Mouse (Mus musculus) midbrain, postnatal 0 days (tissue): Measurements from ENCODE around the gene Fam20a. TPM values are rescaled to one million over a fixed set of nuclear protein-coding genes. Genes with fewer than 3 reads are reported as not detected.

Experiments
- ATAC-seq: fragments of 200-750 bp; cut with Nextera tagmentation; 2 replicates; pipeline ENCODE4 v1.8.0; 2017; ENCODE audit warnings: moderate number of reproducible peaks, mild to moderate bottlenecking, moderate TSS enrichment, moderate library complexity; ENCODE audit not compliant: low FRiP score
- DNase-seq: peaks from one replicate; pipeline ENCODE4 v3.0.0-alpha.2; 2015; ENCODE audit warnings: low spot score
- H3K27ac ChIP-seq: fragments of 300-500 bp; sonication (generic); 2 replicates; pipeline ENCODE4 v1.5.1; 2014; ENCODE audit warnings: low read depth, mild to moderate bottlenecking, low read length, mixed read lengths
- H3K27me3 ChIP-seq: fragments of 300-500 bp; sonication (generic); 2 replicates; pipeline ENCODE4 v1.6.1; 2014; ENCODE audit warnings: low read length, control low read depth, mixed read lengths; ENCODE audit not compliant: insufficient read depth
- H3K36me3 ChIP-seq: fragments of 300-500 bp; sonication (generic); 2 replicates; pipeline ENCODE4 v1.6.1; 2014; ENCODE audit warnings: low read length, control low read depth, mixed read lengths; ENCODE audit not compliant: insufficient read depth
- H3K4me1 ChIP-seq: fragments of 300-500 bp; sonication (generic); 2 replicates; pipeline ENCODE4 v1.6.1; 2014; ENCODE audit warnings: mild to moderate bottlenecking, control low read depth, antibody characterized with exemption, low read length, mixed read lengths; ENCODE audit not compliant: insufficient read depth
- H3K4me2 ChIP-seq: fragments of 300-500 bp; sonication (generic); 2 replicates; pipeline ENCODE4 v1.6.1; 2014; ENCODE audit warnings: low read depth, mild to moderate bottlenecking, low read length, mixed read lengths; ENCODE audit not compliant: poor library complexity, severe bottlenecking
- H3K4me3 ChIP-seq: fragments of 300-500 bp; sonication (generic); 2 replicates; pipeline ENCODE4 v1.5.1; 2014; ENCODE audit warnings: low read depth, mild to moderate bottlenecking, low read length, moderate library complexity
- H3K9ac ChIP-seq: fragments of 300-500 bp; sonication (generic); replicated peaks from 2 replicates; pipeline ENCODE4 v1.6.1; 2014; ENCODE audit warnings: mild to moderate bottlenecking, low read length, moderate library complexity, mixed read lengths; ENCODE audit not compliant: poor library complexity, severe bottlenecking
- H3K9me3 ChIP-seq: fragments of 300-500 bp; sonication (generic); 2 replicates; pipeline ENCODE4 v1.6.1; 2016; ENCODE audit warnings: low read length, control low read depth
- CTCF ChIP-seq: IDR thresholded peaks from 2 replicates; pipeline ENCODE4 v1.5.1; 2016; ENCODE audit warnings: antibody characterized with exemption, mild to moderate bottlenecking
- WGBS: fragments of 180-500 bp; shearing (Covaris S2); extraction: QIAGEN DNeasy Blood & Tissue Kit; methylation state at CpG from one replicate; pipeline ENCODE4 v1.1.7; 2014; 5-methylcytosine and 5-hydroxymethylcytosine counted together
- polyA plus RNA-seq: library from polyadenylated mRNA; unstranded; fragments of >200 nt; fragmentation: Nextera tagmentation; extraction: Ambion mirVana; gene quantifications from 2 replicates; pipeline ENCODE4 v1.2.1, GENCODE M21; 2015
- total RNA-seq: library from RNA; depleted of rRNA; stranded (reverse); fragments of >200 nt; gene quantifications from 2 replicates; pipeline ENCODE4 v1.2.3, GENCODE M21; 2014

Gene Fam20a
- total and polyA plus RNA-seq, 2 experiments from 2014 or later: 6.1 to 8.9 TPM

DNA sequence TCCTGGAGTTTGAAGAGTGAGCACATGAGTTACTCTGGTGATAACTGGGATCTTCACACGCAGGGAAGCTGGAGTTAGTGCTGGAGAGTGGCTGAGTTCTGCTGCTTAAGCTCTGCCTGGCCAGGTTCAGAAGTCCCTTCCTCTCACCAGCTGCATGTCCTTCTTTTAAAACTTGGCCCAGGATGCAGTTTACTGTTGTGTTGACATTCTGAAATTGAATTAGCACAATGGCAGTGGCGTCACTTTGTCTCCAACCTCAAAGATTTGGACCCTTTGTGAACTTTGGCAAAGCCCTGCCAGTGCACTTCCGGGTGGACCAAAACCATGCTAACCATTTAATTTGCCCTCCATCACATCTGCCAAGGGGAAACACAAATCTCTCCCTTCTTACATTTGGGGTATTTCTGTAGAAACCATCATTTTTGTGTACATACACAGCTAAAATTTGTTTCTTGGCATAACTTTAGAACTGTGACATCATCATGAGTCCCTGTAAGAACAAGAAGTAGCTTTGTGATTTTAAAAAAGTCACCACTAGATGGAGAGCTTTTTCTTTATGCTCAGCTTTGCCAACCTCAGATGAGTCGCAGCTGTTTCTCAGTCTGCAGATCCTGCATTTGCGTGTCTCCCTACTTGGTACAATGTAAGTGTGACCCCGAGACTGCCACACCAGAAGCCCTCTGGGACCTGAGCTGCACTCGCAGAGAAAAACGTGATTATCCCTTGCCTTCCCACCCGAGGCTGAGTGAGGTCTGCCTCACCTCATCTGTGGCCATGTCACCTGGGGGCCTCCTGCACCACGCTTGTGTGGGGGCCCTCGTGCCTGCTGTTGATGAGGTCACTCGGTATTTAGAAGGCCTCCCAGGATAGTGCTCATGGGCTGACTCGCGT, 51.8 kb downstream of the Fam20a start:
- peak; percentile 81 for ATAC-seq
- Histone ChIP-seq H3K36me3 (peaks cover 32% of the 10 kb centered on the region), H3K9ac (no peak overlapping the region), H3K4me2 (no peak overlapping the region), H3K27me3 (no peaks in the 10 kb centered on the region), H3K9me3 (no peaks in the 10 kb centered on the region), H3K27ac (no peak overlapping the region), H3K4me3 (no peak overlapping the region), H3K4me1 (no peaks in the 10 kb centered on the region)
- peak; percentile 92 for DNase-seq
- peak; percentile 83 for TF ChIP-seq CTCF
- WGBS: 58% methylated on average over 14 of the region's 14 CpGs

DNA sequence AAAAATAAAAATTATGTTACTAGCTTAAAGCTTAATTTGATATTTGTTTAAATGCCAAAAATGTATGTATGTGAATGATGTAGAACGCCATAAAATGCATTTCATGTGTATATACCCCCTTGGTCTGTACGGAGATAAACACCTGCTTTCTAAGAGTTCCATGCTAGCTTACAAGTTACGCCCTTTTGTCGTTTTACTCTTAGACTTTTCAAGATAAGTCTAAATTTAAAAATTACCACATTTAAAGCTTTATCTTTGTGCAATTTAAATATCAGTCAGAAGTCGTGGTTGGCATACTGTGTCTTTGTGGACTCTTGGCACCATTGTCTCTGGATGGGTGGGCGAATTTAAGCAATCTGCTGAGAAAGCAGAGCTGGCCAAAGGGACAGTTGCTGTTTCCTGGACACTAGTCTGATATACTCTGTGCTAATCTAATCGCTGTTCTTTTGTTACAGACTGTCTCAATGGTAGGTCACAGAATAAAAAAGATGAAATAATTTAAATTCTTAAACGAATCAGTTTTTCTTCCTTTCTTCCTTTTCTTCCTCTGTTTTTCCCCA, 52.9 kb downstream of the Fam20a start:
- Histone ChIP-seq H3K4me3 (no peak overlapping the region), H3K4me2 (no peak overlapping the region), H3K9me3 (no peaks in the 10 kb centered on the region), H3K27ac (no peak overlapping the region), H3K36me3 (peaks cover 40% of the 10 kb centered on the region), H3K4me1 (no peaks in the 10 kb centered on the region), H3K9ac (no peak overlapping the region), H3K27me3 (no peaks in the 10 kb centered on the region)
- TF ChIP-seq CTCF: no peak
- ATAC-seq (no peak), DNase-seq (no peak)
- 86% methylated on average over 8 of the region's 8 CpGs for WGBS

DNA sequence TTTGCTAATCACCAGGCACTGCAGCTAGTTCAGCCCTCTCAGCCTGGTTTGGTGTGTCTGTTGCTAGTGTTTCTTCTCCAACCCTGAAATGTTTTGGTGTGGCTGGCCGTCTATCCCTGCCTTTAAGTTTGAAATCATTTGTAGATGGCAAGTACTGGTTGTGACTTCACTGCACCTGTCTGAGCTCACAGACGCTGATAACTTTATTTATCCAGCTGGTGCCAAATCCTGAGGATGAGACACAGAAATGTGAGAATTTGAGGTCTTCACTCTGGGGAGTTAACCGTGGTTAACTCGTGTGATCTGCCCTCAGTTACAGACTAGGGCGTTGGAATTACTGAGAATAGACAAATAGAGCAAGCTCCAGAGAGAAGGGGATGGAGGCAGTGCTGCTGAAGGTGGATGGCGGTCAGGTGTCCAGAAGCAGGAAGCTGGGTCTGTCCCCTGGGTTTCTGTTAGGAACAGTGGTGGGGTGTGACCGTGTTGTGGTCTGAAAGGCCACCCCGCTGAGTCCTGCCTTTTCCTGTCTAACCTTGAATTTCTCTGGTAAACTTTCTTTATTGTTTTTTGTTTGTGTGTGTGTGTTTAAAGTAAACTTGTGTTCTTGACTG, 53.9 kb downstream of the Fam20a start:
- ATAC-seq (no peak), DNase-seq (no peak)
- Histone ChIP-seq H3K27me3 (no peaks in the 10 kb centered on the region), H3K4me1 (no peaks in the 10 kb centered on the region), H3K4me2 (no peak overlapping the region), H3K27ac (no peak overlapping the region), H3K4me3 (no peak overlapping the region), H3K36me3 (peaks cover 49% of the 10 kb centered on the region), H3K9me3 (no peaks in the 10 kb centered on the region), H3K9ac (no peak overlapping the region)
- no peak for TF ChIP-seq CTCF
- WGBS: 84% methylated on average over 8 of the region's 8 CpGs

DNA sequence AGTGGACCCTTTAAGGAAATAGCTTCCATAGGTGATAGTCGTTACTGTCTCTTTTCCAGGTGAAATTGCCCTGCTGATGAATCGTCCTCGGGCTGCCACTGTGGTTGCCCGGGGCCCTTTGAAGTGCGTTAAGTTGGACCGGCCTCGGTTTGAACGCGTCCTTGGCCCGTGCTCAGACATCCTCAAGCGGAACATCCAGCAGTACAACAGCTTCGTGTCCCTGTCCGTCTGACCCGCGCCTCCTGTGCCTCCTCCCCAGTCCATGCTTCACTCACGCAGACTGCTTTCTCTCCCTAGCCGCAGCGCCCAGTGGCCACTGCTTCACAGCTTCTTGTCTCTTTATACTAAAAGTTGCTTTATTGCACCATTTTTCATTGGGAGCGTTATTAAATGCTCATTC, 54.7 kb downstream of the Fam20a start:
- no peaks in the 10 kb centered on the region for H3K4me1 ChIP-seq
- peaks cover 56% of the 10 kb centered on the region for H3K36me3 ChIP-seq
- H3K27me3 ChIP-seq: no peaks in the 10 kb centered on the region
- no peaks in the 10 kb centered on the region for H3K9me3 ChIP-seq
- H3K4me2 ChIP-seq: no peak overlapping the region
- no peak overlapping the region for H3K4me3 ChIP-seq
- WGBS: 92% methylated on average over 19 of the region's 19 CpGs
- no peak overlapping the region for H3K9ac ChIP-seq
- DNase-seq (no peak), ATAC-seq (no peak)
- no peak for TF ChIP-seq CTCF
- H3K27ac ChIP-seq: no peak overlapping the region

DNA sequence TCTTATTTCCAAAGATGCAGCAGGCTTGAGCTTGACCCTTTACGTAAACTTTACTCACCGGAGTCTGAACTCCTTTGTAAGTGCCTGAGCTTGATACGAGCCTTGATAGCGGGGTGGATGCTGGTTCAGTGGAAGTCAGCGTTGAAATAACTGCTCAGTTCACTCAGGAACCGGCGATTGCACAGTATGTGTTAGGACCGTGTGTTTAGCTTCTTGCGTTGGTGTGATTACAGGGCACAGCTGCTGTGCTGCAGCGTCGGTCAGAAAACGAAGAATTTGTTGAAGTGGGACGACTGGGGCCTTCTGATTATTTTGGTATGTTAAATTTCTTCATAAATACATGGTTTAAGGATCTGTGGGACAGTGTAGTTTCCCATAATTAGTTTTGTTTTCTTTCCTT, 55.7 kb downstream of the Fam20a start:
- no peak for ATAC-seq
- WGBS: 96% methylated on average over 13 of the region's 13 CpGs
- Histone ChIP-seq H3K4me2 (no peak overlapping the region), H3K9ac (no peak overlapping the region), H3K27ac (no peak overlapping the region), H3K9me3 (no peaks in the 10 kb centered on the region), H3K36me3 (peaks cover 61% of the 10 kb centered on the region), H3K4me3 (no peak overlapping the region), H3K27me3 (no peaks in the 10 kb centered on the region), H3K4me1 (no peaks in the 10 kb centered on the region)
- DNase-seq: no peak
- TF ChIP-seq CTCF: no peak

DNA sequence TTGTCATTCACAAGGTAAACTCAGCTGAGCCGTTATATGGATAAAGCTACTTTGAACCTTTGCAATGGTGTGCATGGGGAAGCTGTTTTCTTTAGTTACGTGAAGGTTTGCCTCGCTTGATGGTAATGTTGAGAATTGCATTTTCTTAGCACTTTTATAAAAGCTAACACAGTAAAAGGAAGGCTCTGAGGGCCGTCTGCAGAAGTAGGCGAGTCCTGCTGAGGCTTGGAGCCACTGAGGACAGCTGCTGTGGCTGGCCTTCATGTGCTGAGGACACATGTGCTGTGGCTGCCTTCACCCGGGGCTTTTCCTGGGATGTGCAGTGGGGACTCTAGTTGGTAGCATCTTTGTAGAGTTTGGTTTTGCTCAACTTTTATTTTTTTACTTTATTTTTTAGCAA, 56.7 kb downstream of the Fam20a start:
- Histone ChIP-seq H3K4me1 (no peaks in the 10 kb centered on the region), H3K9ac (no peak overlapping the region), H3K27me3 (no peaks in the 10 kb centered on the region), H3K36me3 (peaks cover 68% of the 10 kb centered on the region), H3K9me3 (no peaks in the 10 kb centered on the region), H3K4me3 (no peak overlapping the region), H3K4me2 (no peak overlapping the region), H3K27ac (no peak overlapping the region)
- TF ChIP-seq CTCF: no peak
- no peak for ATAC-seq
- DNase-seq: no peak
- WGBS: 89% methylated on average over 6 of the region's 6 CpGs
